Mouse (Mus musculus): Measurements from ENCODE around the gene Vmn2r84.
"Not testable (repeated sequence)": the region's sequence is repeated elsewhere in the genome, so short reads cannot be mapped to it uniquely, and the experiment has no call there.

Vmn2r84 gene

GRCm38 (mm10) chr10:130394232-130394631 is at the start of gene Vmn2r84:
Gene Vmn2r84, minus strand, starts transcription at chr10:130394332.
- DNase-seq (ENCODE audit: low spot score in 2 of 2) = no peak

GRCm38 (mm10) chr10:130434185-130434898 is 40.2 kb upstream of the Vmn2r84 start:
- DNase-seq (ENCODE audit: low spot score in 2 of 2) = not testable (repeated sequence)

GRCm38 (mm10) chr10:130429603-130430002 is 35.5 kb upstream of the Vmn2r84 start, which contains the start of gene Vmn2r85:
Gene Vmn2r85, minus strand, starts transcription at chr10:130429703.
- DNase-seq (ENCODE audit: low spot score in 2 of 2) = not testable (repeated sequence)

DNA sequence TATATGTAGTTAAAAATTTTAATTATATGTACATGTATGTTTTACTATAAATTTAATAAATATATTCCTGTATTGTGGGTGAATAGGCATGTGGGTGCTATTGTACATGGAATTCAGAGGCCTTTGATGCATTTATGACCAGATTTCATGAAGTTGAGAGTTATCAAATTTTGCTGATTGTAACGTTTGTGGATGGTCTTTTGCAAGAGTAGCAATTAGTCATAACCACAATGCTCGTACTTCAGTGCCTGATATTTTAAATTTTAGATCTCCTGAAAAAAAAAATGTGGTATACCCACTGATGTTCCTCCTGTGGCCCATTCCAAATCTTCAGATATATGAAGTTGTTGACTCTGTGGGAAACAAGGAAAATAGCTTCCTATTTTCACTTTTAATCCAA is 28.2 kb upstream of the Vmn2r84 start:
- DNase-seq (ENCODE audit: low spot score in 2 of 2) = not testable (repeated sequence)

GRCm38 (mm10) chr10:130420401-130420800 is 26.3 kb upstream of the Vmn2r84 start:
- no peak for DNase-seq (ENCODE audit: low spot score in 2 of 2)

DNA sequence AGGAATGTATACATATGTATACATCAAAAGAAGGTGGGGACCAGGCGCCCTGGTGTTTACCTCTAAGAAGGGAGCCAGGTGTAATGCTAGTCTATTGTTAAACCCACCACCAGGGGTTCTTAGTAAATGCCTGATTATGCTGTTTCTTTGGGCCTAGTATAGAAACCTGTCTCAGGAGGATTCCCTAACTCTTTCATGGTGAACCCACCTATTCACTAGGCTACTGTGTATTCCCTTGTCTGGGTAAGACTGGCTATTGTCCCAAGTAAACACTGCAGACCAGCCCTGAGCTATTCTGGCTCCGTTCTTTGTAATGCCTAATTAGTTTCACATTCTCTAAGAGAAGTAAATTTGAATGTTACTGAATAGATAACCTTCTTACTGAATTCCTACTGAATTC is 25.8 kb upstream of the Vmn2r84 start:
- DNase-seq (ENCODE audit: low spot score in 2 of 2) = not testable (repeated sequence)

DNA sequence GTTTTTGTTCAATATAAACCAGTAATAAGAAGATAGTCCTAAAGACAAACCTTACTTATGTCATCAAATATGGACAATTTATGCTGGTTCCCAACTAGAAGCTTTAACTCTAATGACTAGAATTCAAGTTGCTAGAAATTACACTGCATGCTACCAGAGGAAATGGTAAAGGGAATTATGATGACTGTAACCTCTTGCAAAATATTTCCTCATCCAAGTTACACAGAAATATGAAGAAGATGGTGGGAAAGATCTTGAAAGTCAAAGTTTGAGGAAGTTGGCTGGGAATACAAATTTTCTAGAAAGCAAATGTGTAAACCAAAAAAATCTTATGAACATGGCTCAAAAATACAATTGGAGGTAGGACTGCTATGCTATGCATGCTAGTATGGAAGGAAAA is 22.2 kb upstream of the Vmn2r84 start:
- not testable (repeated sequence) for DNase-seq (ENCODE audit: low spot score in 2 of 2)

- DNase-seq (ENCODE audit: low spot score in 2 of 2) = not testable (repeated sequence)
Observed at GRCm38 (mm10) chr10:130412167-130412698, 18.1 kb upstream of the Vmn2r84 start.

GRCm38 (mm10) chr10:130375145-130375544 is 19.0 kb downstream of the Vmn2r84 start:
- no peak for DNase-seq (ENCODE audit: low spot score in 2 of 2)

DNA sequence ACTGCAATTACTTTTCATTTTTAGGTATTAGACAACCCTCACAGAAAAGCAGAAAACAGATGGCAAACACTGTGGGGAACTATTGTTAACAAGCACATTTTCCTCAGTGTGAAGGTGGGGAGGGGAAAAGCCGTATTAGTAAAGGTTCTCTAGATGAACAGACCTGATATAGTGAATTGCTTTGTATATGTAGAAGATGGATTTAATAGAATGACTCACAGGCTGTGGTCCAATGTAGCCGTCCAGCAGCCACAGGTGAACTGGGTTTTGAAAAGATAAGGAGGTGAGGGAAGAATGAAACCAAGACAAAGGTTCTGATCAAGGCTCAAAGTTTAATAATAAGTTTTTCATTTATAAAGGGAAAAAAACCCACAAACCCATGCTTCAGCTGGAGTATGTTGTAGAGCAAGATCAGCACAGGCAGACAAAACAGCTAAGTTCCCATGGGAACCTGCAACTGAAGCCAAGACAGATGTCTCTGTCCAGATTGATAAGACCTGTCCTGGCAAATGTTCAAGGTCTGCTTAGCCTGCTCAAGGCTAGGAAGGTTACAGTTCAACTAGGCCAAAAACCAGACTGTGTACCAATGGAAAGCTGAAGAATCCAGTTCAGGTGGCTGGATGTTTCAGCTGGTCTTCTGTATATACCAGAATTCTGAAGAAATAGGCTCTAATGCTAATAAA is 21.5 kb downstream of the Vmn2r84 start:
- peak in 1 of 2 experiments; percentile 54 for DNase-seq (ENCODE audit: low spot score in 2 of 2)

- DNase-seq (ENCODE audit: low spot score in 2 of 2) = no peak
Observed at GRCm38 (mm10) chr10:130371644-130372043, 22.5 kb downstream of the Vmn2r84 start.

GRCm38 (mm10) chr10:130370005-130370682 is 24.0 kb downstream of the Vmn2r84 start:
- DNase-seq (ENCODE audit: low spot score in 2 of 2) = no peak

DNA sequence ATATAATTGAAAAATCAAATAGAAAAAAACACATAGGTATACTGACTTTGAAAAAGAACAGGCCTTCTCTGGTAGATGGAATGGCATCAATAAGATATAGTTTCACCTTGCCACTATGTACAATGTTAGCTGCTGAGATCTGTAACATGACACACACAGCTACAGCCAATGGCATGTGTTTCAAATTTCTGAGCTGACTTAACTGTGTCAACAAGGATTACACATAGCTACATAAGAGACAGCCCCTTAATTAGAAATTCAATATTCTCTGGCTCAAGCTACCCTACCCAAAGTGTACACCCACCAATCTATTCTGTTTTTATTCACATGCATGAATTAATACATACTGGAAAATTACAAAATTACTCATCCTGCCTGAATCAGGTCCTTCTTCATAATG is 25.7 kb downstream of the Vmn2r84 start:
- DNase-seq (ENCODE audit: low spot score in 2 of 2) = no peak

GRCm38 (mm10) chr10:130364766-130365165 is 29.4 kb downstream of the Vmn2r84 start:
- DNase-seq (ENCODE audit: low spot score in 2 of 2) = no peak

DNA sequence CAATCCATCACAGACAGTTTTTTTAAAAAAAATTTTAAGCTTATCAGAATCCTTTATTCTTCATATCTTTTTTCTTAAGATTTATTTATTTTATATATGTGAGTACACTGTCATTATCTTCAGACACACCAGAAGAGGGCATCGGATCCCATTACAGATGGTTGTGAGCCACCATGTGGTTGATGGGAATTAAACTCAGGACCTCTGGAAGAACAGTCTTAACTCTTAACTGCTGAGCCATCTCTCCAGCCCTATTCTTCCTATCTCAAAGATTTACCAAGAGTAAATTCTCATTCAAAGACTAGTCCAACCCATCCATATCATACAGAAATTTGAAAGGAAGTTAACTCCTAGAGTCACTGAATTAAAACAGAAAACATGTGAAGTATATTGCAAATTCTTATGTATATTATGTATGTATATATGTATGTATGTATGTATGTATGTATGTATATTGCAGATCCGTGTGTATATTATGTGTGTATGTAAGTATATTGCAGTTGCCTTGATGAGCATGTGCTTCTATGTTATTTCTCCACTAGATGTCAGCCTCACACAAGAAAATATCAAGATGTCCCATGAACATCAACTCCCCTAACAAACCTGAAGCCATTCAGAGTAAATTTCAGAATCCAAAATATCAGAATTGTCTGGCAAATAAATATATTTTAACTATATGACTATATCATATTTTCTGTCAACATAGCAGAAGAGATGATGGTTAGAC is 30.5 kb downstream of the Vmn2r84 start:
- DNase-seq (ENCODE audit: low spot score in 2 of 2) = no peak

DNA sequence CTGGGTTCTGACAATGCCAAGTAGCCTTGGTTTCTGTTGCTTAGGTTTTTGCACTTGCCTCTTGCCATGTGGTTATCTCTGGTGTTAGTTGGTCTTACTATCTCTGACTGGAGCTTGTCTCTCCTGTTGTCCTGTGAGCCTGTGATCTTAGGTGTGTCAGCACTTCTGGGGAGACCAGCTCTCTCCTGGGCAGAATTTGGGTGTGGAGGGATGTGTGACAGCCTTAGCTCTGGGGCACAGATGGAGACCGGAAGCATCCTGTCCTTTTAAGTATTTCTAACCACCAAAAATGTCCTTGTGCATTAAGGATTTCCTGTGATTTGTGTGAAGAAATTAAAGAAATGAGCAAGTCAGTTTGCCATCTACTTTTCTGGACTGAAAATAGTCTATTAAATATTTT is 50.1 kb downstream of the Vmn2r84 start:
- DNase-seq (ENCODE audit: low spot score in 2 of 2) = no peak

DNA sequence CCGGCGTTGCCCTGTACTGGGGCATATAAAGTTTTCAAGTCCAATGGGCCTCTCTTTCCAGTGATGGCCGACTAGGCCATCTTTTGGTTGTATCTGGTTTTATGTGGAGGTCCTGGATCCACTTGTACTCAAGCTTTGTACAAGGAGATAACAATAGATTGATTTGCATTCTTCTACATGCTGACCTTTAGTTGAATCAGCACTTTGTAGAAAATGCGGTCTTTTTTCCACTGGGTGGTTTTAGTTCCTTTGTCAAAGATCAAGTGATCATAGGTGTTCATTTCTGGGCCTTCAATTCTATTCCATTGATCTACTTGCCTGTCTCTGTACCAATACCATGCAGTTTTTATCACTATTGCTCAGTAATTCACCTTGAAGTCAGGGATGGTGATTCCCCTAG is 54.1 kb downstream of the Vmn2r84 start:
- not testable (repeated sequence) for DNase-seq (ENCODE audit: low spot score in 2 of 2)

DNA sequence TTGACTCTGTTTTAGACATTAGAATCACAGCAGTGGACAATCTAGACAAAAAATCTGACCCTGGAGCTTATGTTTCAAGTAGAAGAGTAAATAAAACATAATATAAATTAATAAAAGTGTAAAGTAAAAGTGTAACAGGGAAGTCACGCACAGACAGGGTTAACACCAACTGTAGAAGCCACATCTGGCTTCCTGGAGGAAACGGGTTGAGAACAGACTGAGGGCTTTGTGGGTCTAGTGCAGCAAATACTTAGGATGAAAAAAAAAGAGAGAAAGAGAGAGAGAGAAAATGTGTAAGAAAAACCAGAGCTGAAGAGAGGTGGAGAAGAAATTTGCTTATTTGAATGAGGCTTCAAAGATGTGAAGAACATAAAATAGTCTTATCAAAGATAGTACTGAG is 56.6 kb downstream of the Vmn2r84 start:
- DNase-seq (ENCODE audit: low spot score in 2 of 2) = no peak

DNA sequence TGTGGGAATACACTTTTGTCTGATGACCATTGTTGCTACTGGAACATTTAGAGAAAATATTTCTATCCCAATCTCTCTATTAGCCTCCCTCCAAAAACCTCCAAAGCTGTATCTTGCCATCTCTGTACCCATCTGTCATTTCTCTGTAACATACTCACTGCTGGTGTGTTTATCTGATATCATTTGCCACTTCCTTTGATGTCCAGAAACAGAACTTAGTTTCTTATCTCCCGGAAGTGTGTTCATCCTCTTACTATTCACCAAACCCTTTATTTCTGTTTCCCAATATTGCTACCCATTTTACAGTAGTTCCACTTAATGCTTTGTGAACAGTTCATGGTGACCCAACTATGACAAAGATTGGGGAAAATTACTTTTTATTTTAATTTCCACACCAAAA is 57.7 kb downstream of the Vmn2r84 start:
- no peak for DNase-seq (ENCODE audit: low spot score in 2 of 2)

DNA sequence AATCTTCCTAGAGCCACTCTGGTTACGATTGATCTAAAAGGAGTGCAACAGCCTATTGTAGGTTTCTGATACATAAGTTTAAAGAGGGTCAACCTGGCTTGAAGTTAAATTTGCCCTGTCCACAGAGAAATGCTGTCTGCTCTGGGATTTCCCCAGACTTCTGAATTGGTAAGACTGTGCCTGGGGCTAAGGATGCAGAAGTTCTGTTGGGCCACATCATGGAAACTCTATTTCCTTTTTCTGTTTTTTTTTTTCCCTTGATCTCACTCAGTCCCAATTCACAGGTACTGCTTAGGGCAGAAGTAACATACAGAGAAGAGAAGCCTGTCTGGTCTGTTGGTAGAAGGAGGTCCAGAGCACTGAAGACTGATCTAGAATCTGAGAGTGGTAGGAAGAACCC is 63.4 kb downstream of the Vmn2r84 start:
- no peak for DNase-seq (ENCODE audit: low spot score in 2 of 2)
